ENCODE assay signal across 22 mouse cellular contexts in genomic region chr11:31473017-31473416, GRCm38 (mm10).
DNase-seq lines count a peak whose midpoint lies in the region; ATAC-seq lines count a peak whose summit lies in the region.
"Had no signal": no experiment of that assay in that cellular context is flagged by ENCODE, and none has a peak within 500 bp of the region (broad histone marks: within the 10 kb centered on the region; RNA-seq: fewer than 3 reads in every experiment).

No protein-coding gene starts in this region.

- WGBS in kidney, embryonic 16.5 days = 8% methylated on average over 4 of the region's 4 CpGs
- WGBS in forebrain, embryonic 14.5 days = 40% methylated on average over 4 of the region's 4 CpGs

- H3K27me3 ChIP-seq in kidney, embryonic 16.5 days (ENCODE audit: insufficient read depth, low read length) = no peaks in the 10 kb centered on the region
- no peaks in the 10 kb centered on the region for H3K27me3 ChIP-seq in forebrain, embryonic 14.5 days (replicated peaks; ENCODE audit: control insufficient read depth, insufficient read depth, low read length)
- H3K27me3 ChIP-seq: embryonic facial prominence, embryonic 12.5 days had no signal

- no peak overlapping the region for H3K4me2 ChIP-seq in kidney, embryonic 16.5 days (replicated peaks; ENCODE audit: low read depth, low read length)
- no peak overlapping the region for H3K4me2 ChIP-seq in forebrain, embryonic 14.5 days (ENCODE audit: low read length)
- H3K4me2 ChIP-seq: embryonic facial prominence, embryonic 12.5 days; hindbrain, embryonic 14.5 days had no signal

- H3K9me3 ChIP-seq in kidney, embryonic 16.5 days (ENCODE audit: low read length) = no peaks in the 10 kb centered on the region
- no peaks in the 10 kb centered on the region for H3K9me3 ChIP-seq in forebrain, embryonic 14.5 days (replicated peaks; ENCODE audit: control insufficient read depth, low read length)
- H3K9me3 ChIP-seq: embryonic facial prominence, embryonic 12.5 days; G1E; heart, embryonic 10.5 days; hindbrain, embryonic 10.5 days had no signal

- H3K36me3 ChIP-seq in kidney, embryonic 16.5 days (ENCODE audit: insufficient read depth, low read length) = no peaks in the 10 kb centered on the region
- no peaks in the 10 kb centered on the region for H3K36me3 ChIP-seq in forebrain, embryonic 14.5 days (ENCODE audit: control insufficient read depth, insufficient read depth, low read length)
- H3K36me3 ChIP-seq: embryonic facial prominence, embryonic 12.5 days; G1E; heart, embryonic 10.5 days; hindbrain, embryonic 10.5 days had no signal

- peak; percentile 87 for DNase-seq in heart, adult 11 months
- DNase-seq in heart, postnatal 4 days = no peak
- peak; percentile 41 for DNase-seq in kidney, adult 9 months
- peak; percentile 9 for DNase-seq in retina, postnatal 1 day
- no peak for DNase-seq in retina, embryonic 14.5 days (ENCODE audit: low spot score)
- no peak for DNase-seq in forebrain, embryonic 14.5 days (ENCODE audit: low spot score)
- DNase-seq: adrenal gland, postnatal 14 days; B cell, adult 2 months; cerebellum, adult 11-12 months; cerebellum, adult 9-10 months; cerebellum, postnatal 25 days; gastrocnemius, postnatal 10 days; heart, postnatal 10 days had no signal

- H3K4me3 ChIP-seq in kidney, embryonic 16.5 days (ENCODE audit: low read length) = no peak overlapping the region
- H3K4me3 ChIP-seq in forebrain, embryonic 14.5 days (ENCODE audit: low read depth, low read length) = no peak overlapping the region
- H3K4me3 ChIP-seq: embryonic facial prominence, embryonic 12.5 days; heart, embryonic 10.5 days; hindbrain, embryonic 10.5 days had no signal

- H3K9ac ChIP-seq in kidney, embryonic 16.5 days (replicated peaks; ENCODE audit: low read length) = no peak overlapping the region
- H3K9ac ChIP-seq in forebrain, embryonic 14.5 days (ENCODE audit: low read length) = no peak overlapping the region
- H3K9ac ChIP-seq: embryonic facial prominence, embryonic 12.5 days; hindbrain, embryonic 14.5 days had no signal

- H3K4me1 ChIP-seq in kidney, embryonic 16.5 days (ENCODE audit: insufficient read depth, low read length) = 0 out of 2 replicates have a peak, but pooled peaks cover 3% of the 10 kb centered on the region
- no peaks in the 10 kb centered on the region for H3K4me1 ChIP-seq in forebrain, embryonic 14.5 days (ENCODE audit: control insufficient read depth, insufficient read depth, low read length)
- H3K4me1 ChIP-seq: embryonic facial prominence, embryonic 12.5 days; heart, embryonic 10.5 days had no signal

- ATAC-seq in kidney, embryonic 16.5 days (ENCODE audit: low FRiP score, low TSS enrichment) = no peak; the same call in 1 of the 2 replicates
- ATAC-seq in forebrain, embryonic 14.5 days = no peak
- ATAC-seq: activated CD4-positive, CD25-positive, alpha-beta regulatory T cell, adult 4 months; CD4-positive, CD25-positive, alpha-beta regulatory T cell, adult 4 months; forebrain, embryonic 16.5 days had no signal

- no peak overlapping the region for H3K27ac ChIP-seq in kidney, embryonic 16.5 days (ENCODE audit: low read length)
- H3K27ac ChIP-seq in forebrain, embryonic 14.5 days (ENCODE audit: low read depth, low read length) = no peak overlapping the region
- H3K27ac ChIP-seq: embryonic facial prominence, embryonic 12.5 days; heart, embryonic 10.5 days; hindbrain, embryonic 10.5 days; hindbrain, embryonic 14.5 days had no signal

Comparison
In these comparisons a context has a peak if more than half of its experiments do, and no peak if none do; other contexts are left out.
1. DNase-seq: peak in heart, adult 11 months (single experiment), kidney, adult 9 months (single experiment) and retina, postnatal 1 day (single experiment); none in heart, postnatal 4 days (single experiment), retina, embryonic 14.5 days (single experiment) and forebrain, embryonic 14.5 days (single experiment).